Mouse (Mus musculus) heart, postnatal 0 days (tissue): ENCODE results near the gene Nfu1.

Experiments used
- CTCF ChIP-seq: IDR thresholded peaks from 2 replicates; pipeline ENCODE4 v1.5.1; 2016; ENCODE audit warnings: antibody characterized with exemption, control low read depth, low read depth
- EP300 ChIP-seq: IDR thresholded peaks from 2 replicates; pipeline ENCODE4 v1.6.1; 2016; ENCODE audit warnings: antibody characterized with exemption, low read depth

GRCm38 (mm10) chr6:87037826-87038620, 29.0 kb downstream of the Nfu1 start:
- TF ChIP-seq CTCF (no peak), EP300 (no peak)
